Mouse (Mus musculus) gastrocnemius, postnatal 25 days (tissue): ENCODE measurements around the gene Myl9. TPM values are rescaled to one million over a fixed set of nuclear protein-coding genes. Genes with fewer than 3 reads are reported as not detected.

Source experiments
- DNase-seq: peaks from one replicate; pipeline ENCODE4 v3.0.0; 2022
- long read RNA-seq, 2 experiments: library from polyadenylated mRNA; stranded (forward); transcript quantifications; one replicate each; pipeline ENCODE4 v2.0.0; 2021
- total RNA-seq, 2 experiments: library from RNA; stranded (reverse); gene quantifications; 1 replicate in 1 of 2; 2 replicates in 1 of 2; pipeline ENCODE4 v1.2.3; 2021

Gene Myl9
- 10 to 100 TPM; 63.4 to 81.7 TPM for total RNA-seq
- long read RNA-seq, experiment 1, transcript Myl9-201 (4 exons, 1,128 nt), result major isoform, 67 of 94 reads
- long read RNA-seq, experiment 1, partial matches to known transcripts, result 19 of 94 reads
- long read RNA-seq, experiment 1, other reads (novel, unspliced or antisense), result 8 of 94 reads
- long read RNA-seq, experiment 2, transcript Myl9-201 (4 exons, 1,128 nt), result major isoform, 56 of 73 reads
- long read RNA-seq, experiment 2, partial matches to known transcripts, result 14 of 73 reads
- long read RNA-seq, experiment 2, other reads (novel, unspliced or antisense), result 3 of 73 reads

DNA sequence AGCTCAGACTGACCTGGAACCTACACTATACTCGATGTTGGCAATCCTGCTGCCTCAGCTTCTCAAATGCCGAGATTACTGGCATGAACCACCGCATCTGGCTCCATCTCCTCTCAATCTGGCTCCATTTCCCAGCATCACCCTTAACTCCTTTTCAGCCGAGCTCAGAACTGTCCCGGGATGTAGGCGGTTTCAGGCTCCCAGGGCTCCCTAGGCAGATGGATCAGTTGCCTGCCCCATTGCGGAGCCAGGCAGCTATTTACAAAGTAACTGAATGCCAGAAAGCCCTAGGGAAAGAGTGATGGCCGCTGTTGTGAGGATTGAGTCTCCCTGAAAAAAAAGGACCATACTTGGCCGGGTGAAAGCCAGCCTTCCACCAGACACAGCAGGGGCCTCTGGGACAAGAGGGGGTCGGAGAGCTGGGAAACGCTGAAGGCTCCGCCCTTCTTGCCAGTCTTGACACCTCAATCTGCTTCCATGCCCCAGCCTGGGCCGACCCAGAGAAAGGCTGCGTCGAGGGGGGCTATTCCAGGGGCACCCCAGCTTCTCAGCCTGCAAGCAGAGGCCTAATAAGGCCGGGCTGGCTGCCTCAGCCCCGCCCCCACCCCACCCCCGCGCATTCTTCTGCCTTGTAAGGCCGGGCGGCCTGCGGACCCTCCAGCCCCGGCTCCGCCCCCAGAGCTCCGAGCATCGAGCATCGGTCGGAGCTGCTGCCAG is at the start of gene Myl9:
TSS of gene Myl9 (plus strand) at position 683 of the 717 bp plus-strand sequence.
- DNase-seq, result peak; percentile 76

DNA sequence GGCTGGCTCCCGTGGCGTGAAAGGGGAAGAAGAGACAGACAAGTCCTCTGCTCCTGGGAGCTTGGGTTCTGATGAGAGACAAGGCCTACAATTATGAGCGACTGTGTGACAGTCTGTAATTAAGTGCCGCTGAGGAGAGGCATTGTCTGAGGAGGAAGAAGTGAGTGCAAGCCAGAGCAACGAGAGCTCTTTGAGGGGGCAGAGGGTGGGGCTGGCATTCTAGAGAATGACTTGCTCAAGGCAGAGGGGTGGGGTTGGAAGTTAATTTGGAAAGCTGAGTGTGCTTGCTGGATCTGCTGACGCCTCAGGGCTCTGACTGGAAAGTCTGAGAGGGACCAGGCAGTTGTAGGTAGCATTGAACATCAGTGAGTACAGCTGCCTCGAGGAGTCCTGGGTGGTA is 48.9 kb upstream of the Myl9 start:
- no peak for DNase-seq

DNA sequence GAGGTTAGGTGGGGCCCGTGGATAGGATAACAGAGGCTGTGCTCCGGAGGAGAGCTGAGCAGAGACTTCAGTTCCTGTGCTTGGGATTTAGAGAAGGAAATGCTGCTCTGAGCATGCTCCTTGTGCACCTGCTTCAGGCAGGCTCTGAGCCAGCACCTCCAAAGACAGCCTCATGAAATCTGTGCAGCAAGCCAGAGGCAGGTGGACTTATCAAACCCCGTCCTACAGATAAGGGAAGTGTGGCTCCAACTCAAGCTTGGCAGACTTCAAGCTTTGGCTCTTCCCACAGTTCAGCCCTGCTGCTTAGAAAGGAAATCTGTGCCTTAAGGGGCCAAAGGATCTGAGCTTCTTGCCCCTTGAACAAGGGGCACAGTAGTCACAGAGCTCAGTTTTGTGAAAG is 48.3 kb upstream of the Myl9 start:
- DNase-seq, result no peak

DNA sequence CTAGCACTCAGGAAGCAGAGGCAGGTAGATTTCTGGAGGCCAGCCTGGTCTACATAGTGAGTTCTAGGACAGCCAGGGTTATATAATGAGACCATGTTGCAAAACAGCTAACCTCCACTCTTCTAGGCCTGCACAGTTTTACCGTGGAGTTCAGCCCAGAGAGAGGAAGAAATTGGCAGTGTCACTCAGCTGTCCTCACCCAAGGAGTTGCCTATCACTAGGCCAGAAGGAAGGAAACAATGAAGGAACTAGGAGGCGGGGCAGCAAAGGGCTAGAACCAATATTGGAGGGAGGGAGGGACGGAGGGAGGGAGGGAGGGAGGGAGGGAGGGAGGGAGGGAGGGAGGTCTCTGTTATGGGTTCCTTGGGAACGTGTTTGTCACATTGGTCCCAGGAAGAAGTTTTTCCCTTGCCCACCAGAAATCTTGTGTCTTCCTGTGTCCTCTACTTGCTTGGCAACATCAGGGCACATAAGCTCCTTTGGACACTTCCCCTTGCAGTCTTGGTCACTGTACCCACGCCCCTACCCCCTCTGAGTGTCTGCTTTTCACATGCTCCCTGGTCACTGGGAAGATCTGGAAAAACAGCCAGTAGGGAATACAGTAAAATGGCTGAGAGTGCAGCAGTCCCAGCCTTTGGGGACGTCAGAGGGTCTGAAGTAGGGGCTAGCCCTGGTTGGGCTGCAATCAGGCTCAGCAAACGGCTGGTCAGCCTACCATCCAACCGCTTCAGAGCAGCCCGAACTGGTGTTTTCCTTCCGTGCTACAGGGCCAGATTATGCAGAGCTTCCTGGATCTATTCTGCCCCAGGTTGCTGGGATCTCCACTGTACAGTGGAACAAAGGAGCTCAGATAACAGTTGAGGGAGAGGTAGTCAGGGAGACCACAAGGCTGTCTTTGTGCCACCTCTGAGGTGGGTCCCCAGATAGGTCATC is 45.4 kb upstream of the Myl9 start:
- peak; percentile 46 for DNase-seq

DNA sequence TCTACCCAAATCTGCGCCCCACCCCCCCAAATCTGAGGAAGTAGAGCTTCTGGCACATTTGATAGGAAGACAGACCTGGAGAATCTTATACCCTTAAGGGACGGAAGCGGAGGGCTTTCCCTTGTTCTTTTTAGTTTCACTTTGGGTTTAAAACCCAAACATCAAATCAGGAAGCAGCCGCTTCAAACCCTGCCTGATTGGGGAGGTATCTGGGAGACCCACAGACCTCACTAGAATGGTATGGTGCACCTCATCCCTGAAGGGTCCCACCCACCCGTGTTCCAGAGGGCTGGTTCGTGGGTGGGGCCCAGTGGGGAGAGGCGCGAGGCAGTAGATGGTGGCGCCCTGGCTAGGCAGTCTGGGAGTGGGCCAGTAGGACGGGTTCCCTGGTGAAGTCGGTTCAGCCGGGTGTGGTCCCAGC is 44.7 kb upstream of the Myl9 start:
- DNase-seq, result peak; percentile 45

DNA sequence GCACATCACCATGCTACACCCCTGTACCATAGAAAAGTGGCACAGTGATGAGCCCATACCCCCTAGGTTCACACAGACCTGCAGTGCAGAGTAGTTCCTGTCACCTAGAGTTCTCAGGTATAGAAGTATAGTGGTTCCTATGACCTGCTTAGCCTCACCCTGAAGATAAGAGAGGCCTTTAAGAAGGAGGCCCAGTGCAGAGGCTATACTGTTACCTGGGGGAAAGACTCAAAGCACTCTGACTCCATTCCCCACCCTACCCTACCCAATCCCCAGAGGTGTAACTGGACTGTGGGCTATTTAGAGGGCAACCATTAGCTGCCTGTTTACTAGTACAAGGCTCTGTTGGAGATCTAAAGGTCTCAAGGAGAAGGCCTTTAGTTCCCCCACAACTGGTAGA is 43.6 kb upstream of the Myl9 start:
- DNase-seq, result no peak

DNA sequence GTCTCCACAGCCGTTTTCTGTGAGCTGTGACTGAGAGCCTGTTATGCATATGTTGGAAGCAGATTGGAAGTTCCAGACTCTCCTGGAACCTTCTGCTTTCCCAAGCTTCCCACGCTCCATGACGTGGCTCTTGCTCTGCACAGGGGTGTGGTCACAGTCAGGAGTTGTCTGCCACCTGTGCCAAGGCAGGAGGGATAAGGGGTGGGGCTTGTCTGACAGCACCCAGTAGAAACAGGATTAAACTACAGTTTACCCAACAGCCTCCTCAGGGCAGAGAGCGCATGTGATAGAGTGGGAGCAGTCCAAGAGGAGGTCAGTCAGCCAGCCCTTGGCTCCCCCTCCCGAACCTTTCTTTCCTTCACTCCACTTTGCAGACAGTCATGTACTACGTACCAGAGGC is 43.1 kb upstream of the Myl9 start:
- peak; percentile 81 for DNase-seq

DNA sequence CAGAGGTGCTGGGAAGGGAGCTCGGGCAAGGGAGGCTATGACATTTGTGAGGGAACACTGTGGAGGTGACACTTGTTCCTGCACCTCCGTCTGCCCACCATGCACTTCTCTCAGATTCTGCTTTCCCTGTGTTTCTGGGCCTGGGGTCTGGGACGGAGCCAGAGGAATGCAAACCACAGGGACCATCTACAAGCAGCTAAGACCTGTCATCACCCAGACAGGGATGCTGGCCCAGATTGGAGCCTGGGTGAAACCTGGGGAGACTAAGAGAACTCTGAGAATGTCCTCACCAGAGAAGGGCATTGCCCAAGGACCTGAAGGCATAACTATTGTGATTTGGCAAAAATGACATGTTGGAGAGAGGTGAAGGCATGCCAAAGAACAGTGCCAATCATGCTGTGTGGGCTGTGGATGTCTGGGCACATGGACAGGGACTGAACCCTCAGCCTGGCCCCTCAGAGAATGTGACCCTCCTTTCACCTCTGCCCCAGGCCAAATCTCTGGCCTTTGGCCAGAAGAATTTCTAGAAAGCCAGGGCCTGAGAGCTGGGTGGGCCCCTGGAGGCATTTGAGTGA is 39.4 kb upstream of the Myl9 start:
- no peak for DNase-seq

DNA sequence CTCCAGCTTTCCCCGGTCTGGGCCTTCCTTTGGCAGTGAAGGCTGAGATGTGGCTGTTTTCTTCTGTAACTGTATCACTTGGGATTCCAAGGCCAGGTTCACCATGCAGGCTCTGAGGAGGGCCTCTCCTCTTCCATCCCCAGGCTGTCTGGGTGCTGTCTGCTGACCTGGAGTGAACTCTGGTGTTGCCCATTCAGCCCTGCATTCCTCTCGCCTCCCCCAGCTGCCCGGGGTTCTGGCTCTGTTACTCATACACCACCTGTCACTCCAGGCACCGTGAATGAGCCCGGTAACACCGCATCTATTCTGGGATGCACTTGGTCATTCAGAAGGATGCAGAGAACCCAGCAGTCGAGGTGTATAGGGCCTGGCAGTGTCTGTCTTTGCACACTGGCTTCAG is 38.4 kb upstream of the Myl9 start:
- peak; percentile 77 for DNase-seq

DNA sequence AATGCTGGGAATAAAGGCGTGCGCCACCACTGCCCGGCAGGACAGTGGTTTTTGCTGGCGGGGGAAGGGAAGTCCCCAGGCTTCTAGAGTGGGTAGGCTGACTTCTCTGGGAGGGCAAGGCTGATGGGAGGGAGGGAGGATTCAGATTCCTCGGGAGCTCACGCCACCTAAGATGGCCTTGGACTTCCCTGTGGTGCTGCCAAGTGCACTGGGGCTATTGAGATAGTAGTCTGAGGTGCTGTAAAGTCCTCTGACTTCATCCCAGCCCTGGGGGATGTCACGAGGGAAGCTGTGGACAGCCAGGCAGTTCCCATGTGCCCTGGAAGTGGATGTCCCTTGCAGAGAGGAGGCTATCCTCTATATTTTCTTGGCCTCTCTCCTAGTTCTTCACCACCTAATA is 37.2 kb upstream of the Myl9 start:
- DNase-seq, result no peak

DNA sequence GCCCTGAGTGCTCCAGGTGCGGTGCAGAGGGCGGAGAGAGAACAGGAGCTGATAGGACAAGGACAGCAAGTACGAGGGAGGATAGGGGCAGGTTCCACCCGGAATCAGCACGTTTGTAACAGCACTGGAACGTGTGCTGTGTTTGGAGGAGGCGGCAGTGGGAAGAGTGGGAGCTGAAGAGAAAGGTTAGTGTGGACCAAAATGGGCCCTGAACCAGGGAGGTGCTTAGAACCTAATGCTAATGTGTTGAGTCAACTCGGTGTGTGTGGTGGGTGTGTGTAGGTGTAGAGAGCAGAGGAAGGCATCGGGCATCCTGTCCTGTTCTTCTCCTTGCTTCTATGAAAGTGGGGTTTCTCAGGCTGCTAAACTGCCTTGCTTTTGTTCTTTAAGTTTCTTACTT is 34.0 kb upstream of the Myl9 start:
- no peak for DNase-seq

DNA sequence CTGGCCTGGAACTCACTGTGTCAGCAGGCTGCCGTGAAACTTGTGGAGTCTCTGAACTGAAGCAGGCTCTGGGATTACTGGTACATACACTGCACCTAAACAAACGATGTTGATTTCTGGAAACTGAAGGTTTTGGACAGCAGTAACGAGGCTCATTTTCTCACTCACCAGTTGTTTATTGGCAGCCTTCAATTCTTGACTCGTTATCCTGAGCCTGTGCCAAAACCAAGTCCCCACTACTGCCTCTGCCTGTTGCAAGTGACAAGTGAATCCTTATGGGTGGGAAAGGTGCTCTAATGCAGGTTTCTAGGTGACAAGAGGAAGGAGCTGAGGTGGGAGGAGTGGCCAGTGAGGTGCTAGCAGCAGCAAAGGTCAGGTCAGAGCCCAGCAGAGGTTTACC is 33.2 kb upstream of the Myl9 start:
- no peak for DNase-seq

DNA sequence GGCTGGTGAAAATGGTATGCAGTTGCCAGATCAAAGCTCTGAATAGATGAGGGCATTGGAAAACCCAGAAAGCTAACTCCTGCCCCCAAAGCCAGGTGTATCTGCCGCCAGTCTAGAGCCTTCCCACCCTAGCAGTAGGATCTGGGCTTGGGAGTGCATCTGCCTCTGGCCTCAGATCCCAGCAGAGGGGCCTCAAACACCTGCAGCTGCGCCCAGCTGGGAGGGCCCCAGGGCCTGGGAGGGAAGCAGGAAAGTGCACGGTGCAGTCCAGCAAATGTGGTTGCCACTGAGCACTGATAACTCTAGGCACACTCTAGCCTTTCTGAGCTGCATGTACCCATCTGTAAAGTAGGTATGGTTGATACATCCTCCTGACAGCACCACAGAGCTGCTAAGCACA is 32.0 kb upstream of the Myl9 start:
- DNase-seq, result no peak

DNA sequence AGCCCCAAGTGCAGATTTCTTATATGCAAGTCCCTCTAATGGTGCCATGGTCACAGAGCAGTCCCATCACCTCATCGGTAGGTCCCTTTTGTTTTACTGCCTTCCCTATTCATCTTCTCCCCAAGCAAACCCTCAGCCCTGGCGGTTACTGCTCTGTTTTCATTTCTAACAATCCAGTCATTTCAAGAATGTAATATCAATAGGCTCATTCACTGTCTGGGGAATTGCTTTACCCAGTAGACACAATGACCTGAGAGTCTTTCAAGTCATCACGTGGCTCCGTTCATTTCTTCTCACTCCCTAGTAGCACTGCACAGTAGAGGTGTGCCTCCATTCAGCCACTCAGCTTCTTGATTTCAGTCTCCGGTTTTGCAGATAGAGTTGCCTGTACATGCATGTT is 30.8 kb upstream of the Myl9 start:
- no peak for DNase-seq

DNA sequence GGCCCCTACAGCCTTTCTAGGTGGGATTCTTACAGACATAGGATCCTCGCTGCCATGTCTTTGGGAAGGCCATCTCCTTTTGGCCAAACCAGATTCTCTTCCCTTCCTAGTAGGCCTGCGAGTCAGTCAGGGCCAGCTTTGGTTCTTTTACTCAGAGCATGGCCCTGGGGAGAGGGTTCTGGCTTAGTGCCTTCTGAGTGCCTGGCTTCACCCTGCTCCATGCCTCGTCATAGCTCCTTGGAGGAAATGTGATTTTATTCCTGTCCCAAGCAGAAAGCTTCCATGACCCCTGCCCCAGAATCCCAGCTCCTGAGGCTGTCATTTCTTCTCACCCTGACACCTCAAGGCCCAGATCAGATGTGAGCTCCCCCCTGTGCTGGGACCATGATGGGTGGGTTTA is 27.9 kb upstream of the Myl9 start:
- DNase-seq, result no peak

DNA sequence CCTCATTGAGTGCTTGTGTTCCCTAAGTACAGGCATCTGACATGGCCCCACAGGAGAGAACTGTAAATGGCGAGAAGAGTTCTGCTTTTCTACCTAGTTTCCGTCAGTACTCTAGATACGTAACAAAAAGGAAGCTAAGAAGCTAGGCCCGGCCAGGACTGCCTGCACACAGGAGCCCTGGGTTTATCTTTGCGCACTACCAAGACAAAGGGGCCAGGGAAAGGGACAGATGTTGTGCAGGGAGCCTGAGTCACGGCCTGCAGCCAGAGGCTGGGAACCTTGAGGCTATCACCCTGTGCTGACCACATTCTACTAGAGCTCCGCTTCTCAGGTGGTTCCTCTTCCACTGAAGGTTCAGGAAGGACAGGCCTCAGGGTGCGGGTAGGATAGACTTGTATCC is 25.5 kb upstream of the Myl9 start:
- DNase-seq, result no peak

DNA sequence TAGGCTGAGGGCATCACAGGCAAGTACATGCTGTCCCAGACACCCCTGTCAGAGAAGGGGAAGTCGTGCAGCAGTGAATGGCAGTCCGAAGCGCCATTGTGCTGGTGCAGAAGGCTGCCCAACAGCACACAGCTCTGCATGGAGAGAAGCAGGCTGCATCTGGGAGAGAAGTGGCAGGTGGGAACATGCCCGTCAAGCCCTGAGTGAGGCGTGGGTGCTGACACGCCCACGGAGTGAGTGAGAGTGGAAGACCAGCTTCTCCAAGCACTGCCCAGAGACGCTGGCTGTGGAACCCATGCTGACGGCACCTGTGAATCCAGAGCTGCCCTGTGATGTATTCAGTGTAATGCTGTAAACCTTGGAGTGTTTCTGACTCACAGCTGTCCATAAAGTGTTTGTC is 18.3 kb upstream of the Myl9 start:
- DNase-seq, result no peak

DNA sequence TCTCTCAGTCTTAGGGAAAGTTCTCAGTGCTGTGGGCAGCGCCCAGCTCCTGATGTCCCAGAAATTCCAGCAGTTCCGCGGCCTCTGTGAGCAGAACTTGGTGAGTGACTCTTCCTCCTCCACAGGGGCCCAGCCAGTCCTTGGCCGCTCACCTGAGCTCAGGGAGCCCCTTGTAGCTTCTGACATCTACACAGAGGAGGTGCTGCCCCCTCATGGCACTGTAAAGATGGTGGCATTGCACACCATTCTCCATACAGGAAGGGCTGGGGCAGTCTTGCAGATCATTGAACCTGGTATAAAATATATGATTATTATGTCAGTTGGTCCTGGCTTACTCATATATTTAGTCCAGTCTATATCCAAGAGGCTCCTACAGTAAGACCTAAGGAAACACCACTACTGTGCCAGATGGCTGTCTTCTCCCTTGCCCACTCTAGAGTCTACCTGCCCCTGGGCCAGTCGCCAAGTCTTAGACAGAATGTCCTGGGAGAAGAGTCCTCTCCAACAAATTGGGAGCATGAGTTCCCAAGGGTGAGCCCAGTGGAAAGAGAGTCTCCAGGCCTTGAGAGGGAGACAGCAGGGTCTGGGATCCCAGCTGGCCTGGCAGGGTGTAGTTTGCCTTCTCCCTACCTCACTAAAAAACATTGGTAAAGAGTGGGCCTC is 14.2 kb upstream of the Myl9 start:
- no peak for DNase-seq

DNA sequence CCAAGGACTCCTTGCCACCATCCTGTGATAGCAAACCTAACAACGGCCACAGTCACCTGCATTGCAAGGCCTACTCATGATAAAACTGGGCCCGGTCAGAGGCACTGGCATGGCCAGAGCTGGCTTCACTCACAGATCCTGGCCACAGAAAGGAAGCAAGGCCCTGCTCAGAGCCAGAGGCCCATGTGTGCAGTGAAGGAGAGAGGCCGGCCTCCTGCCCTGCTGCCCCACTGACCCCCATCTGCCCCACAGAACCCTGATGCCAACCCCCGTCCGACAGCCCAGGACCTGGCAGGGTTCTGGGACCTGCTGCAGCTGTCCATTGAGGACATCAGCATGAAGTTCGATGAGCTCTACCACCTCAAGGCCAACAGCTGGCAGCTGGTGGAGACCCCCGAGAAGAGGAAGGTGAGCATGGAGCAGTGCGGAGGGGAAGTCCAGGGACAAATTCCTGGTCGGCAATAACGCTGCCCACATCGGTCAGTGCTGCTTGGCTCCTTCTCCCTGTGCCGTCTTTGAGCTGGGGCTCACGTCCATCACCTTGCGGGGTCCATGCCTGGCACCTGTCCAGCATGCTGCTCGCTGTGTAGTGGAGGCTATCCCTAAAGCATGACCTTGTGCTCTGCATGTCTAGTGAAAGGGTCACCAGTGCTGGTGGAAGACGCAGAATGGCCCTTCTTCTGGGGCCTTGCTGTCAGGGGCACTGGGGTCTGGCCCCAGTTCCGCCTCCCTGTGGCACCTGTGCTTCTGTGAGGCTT is 13.5 kb upstream of the Myl9 start:
- no peak for DNase-seq

DNA sequence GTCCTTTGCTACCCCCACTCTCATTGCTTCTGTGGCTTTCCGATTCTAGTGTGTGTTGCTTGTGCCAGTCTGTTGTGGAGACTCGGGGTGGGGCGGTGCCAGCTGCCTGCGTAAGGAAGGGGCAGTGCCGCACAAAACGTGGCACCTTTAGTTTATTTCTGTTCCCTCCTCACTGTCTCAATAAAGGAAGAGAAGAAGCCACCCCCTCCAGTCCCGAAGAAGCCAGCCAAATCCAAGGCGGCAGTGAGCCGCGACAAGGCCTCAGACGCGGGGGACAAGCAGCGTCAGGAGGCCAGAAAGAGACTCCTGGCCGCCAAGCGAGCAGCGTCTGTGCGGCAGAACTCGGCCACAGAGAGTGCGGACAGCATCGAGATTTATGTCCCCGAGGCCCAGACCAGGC is 12.7 kb upstream of the Myl9 start:
- DNase-seq, result no peak

DNA sequence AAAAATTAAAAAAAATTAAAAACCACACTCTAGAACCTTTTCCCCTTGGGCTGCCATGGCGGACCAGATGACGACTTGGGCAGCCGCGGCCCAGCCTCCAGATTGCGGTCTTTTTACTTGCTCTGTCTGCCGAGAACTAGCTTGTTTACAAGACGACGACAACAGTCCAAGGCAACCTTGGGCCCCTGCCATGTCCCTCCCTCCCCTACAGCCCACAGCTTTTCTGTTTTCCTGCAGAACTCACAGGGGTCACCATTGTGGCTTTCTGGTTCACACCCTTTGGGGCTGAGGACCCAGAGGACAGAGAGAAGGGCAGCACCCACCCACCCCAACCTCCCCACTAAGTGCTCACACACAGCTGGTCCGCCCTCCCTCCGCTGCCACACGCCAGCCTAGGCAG is 12.1 kb upstream of the Myl9 start:
- peak; percentile 61 for DNase-seq
